Mouse (Mus musculus) heart, embryonic 10.5 days (tissue): Measurements from ENCODE around the gene Gm8232. TPM values are rescaled to one million over a fixed set of nuclear protein-coding genes. Genes with fewer than 3 reads are reported as not detected.
"Not testable (repeated sequence)": the region's sequence is repeated elsewhere in the genome, so short reads cannot be mapped to it uniquely, and the experiment has no call there.

ENCODE experiments used
- DNase-seq: peaks from one replicate; pipeline ENCODE4 v3.0.0-alpha.2; 2017; ENCODE audit warnings: low spot score
- H3K27ac ChIP-seq: fragments of 300-500 bp; sonication (generic); 2 replicates; pipeline ENCODE4 v1.5.1; 2016; ENCODE audit warnings: mild to moderate bottlenecking
- H3K27me3 ChIP-seq: fragments of 300-500 bp; sonication (generic); 2 replicates; pipeline ENCODE4 v1.6.1; 2016; ENCODE audit warnings: mild to moderate bottlenecking; ENCODE audit not compliant: poor library complexity, insufficient read depth, severe bottlenecking
- H3K36me3 ChIP-seq: fragments of 300-500 bp; sonication (generic); 2 replicates; pipeline ENCODE4 v1.6.1; 2016; ENCODE audit warnings: mild to moderate bottlenecking, moderate library complexity
- H3K4me1 ChIP-seq: fragments of 300-500 bp; sonication (generic); 2 replicates; pipeline ENCODE4 v1.6.1; 2016; ENCODE audit warnings: mild to moderate bottlenecking
- H3K4me3 ChIP-seq: fragments of 300-500 bp; sonication (generic); 2 replicates; pipeline ENCODE4 v1.5.1; 2016; ENCODE audit warnings: mild to moderate bottlenecking, moderate library complexity
- H3K9me3 ChIP-seq: fragments of 300-500 bp; sonication (generic); 2 replicates; pipeline ENCODE4 v1.6.1; 2016; ENCODE audit warnings: mild to moderate bottlenecking, moderate library complexity
- WGBS: fragments of 180-500 bp; shearing (Covaris S2); methylation state at CpG from one replicate; pipeline ENCODE4 v1.1.7; 2016; 5-methylcytosine and 5-hydroxymethylcytosine counted together
- polyA plus RNA-seq: library from polyadenylated mRNA; unstranded; fragments of >200 nt; fragmentation: Nextera tagmentation; extraction: Ambion mirVana; gene quantifications from 2 replicates; pipeline ENCODE4 v1.2.1, GENCODE M21; 2016

Gm8232 gene
- polyA plus RNA-seq: not detected in 2 replicates

DNA sequence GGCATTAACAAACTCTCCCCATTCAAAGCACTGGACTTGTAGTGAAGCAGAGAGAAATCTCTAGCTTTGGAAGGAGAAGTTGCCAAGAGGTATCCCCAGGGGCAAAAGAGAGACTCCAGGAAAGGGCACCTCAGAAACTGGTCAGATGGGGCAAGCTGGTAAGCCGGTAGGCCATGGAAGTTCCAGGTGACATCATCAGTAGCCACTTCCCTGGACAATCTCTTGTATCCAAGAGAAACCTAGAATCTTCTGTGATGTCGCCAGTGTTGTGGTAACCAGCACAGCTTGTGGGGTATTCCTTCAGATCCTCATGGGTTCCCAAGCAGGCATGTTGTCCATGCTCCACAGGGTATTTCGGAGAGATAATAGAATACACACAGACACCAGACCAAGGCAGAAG lies at the start of gene Gm8232:
Gm8232 (plus strand) TSS at position 301 of the 400 bp plus-strand sequence.
- not testable (repeated sequence) for DNase-seq, H3K27me3 ChIP-seq, H3K4me1 ChIP-seq, H3K9me3 ChIP-seq, H3K4me3 ChIP-seq, H3K36me3 ChIP-seq, H3K27ac ChIP-seq
- 84% methylated on average over 3 of the region's 3 CpGs for WGBS

DNA sequence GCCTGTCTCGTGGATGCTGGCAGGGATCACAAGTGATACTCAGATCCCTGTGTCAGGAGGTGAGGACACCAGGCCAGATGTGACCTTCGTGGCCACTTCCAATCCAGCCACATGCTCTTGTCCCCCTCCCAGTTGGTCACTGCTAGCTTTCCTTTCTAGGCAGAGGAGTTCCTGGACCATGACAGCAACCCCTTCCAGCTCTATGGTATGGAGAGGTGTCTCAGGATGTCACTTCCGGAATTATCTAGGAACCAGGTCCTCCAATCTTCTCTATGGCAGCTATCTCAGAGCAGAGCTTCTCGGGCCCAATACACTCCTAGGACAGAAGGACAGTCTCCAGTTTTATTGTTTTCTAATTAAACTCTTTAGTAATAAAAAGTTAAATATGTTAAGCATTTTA lies 49.2 kb upstream of the Gm8232 start:
- not testable (repeated sequence) for H3K36me3 ChIP-seq, H3K27me3 ChIP-seq, H3K9me3 ChIP-seq, H3K4me1 ChIP-seq, H3K27ac ChIP-seq, H3K4me3 ChIP-seq, DNase-seq
- 77% methylated on average over 4 of the region's 4 CpGs for WGBS

DNA sequence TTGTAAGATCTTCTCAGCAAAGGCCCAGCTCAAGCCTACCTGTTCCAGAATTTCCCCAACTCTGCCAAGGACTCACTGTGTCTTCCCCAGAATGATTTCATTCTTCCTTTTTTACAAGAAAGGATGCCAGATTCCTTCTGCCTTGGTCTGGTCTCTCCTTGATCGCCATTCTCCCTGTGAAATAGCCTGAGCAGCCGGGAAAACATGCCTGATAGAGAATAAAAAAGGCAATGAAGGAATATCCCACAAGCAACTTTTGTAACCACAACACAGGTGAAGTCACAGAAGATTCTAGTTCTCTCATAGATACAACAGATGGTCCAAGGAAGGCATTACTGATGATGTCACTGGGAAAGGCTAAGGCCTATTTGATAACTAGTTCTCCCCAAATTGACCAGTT lies 22.8 kb upstream of the Gm8232 start, which contains the start of gene Gm3371:
Gm3371 (minus strand) TSS at position 101 of the 400 bp plus-strand sequence.
- not testable (repeated sequence) for H3K4me1 ChIP-seq, H3K36me3 ChIP-seq, H3K9me3 ChIP-seq, H3K4me3 ChIP-seq, DNase-seq, H3K27ac ChIP-seq, H3K27me3 ChIP-seq
- no CpG with 5 or more reads among the region's 2 CpGs for WGBS

Other genes starting within 250 kb of the Gm8232 start
- not detected in 2 replicates for gene Gm8212, start 236.0 kb upstream of the Gm8232 start, polyA plus RNA-seq
- not detected in 2 replicates for gene 4930503E14Rik, start 220.4 kb upstream of the Gm8232 start, polyA plus RNA-seq
- gene Gm8220, start 148.1 kb upstream of the Gm8232 start, polyA plus RNA-seq: not detected in 2 replicates
- not detected in 2 replicates for gene Gm5930, start 95.1 kb upstream of the Gm8232 start, polyA plus RNA-seq
- not detected in 2 replicates for gene Gm8229, start 68.3 kb upstream of the Gm8232 start, polyA plus RNA-seq
- gene Gm3371, start 22.9 kb upstream of the Gm8232 start, polyA plus RNA-seq: not detected in 2 replicates
- gene BC061237, start 58.8 kb downstream of the Gm8232 start, polyA plus RNA-seq: not detected in 2 replicates
- gene Gm17093, start 84.6 kb downstream of the Gm8232 start, polyA plus RNA-seq: not detected in 2 replicates
- gene Gm8247, start 149.5 kb downstream of the Gm8232 start, polyA plus RNA-seq: not detected in 2 replicates
- not detected in 2 replicates for gene Gm5624, start 194.3 kb downstream of the Gm8232 start, polyA plus RNA-seq